Mouse (Mus musculus) liver, postnatal 0 days (tissue): ENCODE data around the gene Apob. TPM values are rescaled to one million over a fixed set of nuclear protein-coding genes. Genes with fewer than 3 reads are reported as not detected.
"Not testable (repeated sequence)": the region's sequence is repeated elsewhere in the genome, so short reads cannot be mapped to it uniquely, and the experiment has no call there.

ENCODE experiments used
- ATAC-seq: fragments of 200-750 bp; cut with Nextera tagmentation; 2 replicates; pipeline ENCODE4 v1.8.0; 2017; ENCODE audit warnings: mild to moderate bottlenecking, moderate library complexity
- DNase-seq: peaks from one replicate; pipeline ENCODE4 v3.0.0-alpha.2; 2016
- H3K27ac ChIP-seq: fragments of 300-500 bp; sonication (generic); 2 replicates; pipeline ENCODE4 v1.5.1; 2014; ENCODE audit warnings: antibody characterized with exemption, moderate library complexity, mild to moderate bottlenecking, low read depth
- H3K27me3 ChIP-seq: fragments of 300-500 bp; sonication (generic); 2 replicates; pipeline ENCODE4 v1.6.1; 2014; ENCODE audit warnings: low read length, control low read depth, mixed read lengths; ENCODE audit not compliant: insufficient read depth
- H3K36me3 ChIP-seq: fragments of 300-500 bp; sonication (generic); replicated peaks from 2 replicates; pipeline ENCODE4 v1.6.1; 2014; ENCODE audit warnings: mild to moderate bottlenecking, control low read depth, low read length, moderate library complexity, mixed read lengths; ENCODE audit not compliant: insufficient read depth
- H3K4me1 ChIP-seq: fragments of 300-500 bp; sonication (generic); 2 replicates; pipeline ENCODE4 v1.6.1; 2014; ENCODE audit warnings: antibody characterized with exemption, mild to moderate bottlenecking, control low read depth; ENCODE audit not compliant: insufficient read depth
- H3K4me2 ChIP-seq: fragments of 300-500 bp; sonication (generic); 2 replicates; pipeline ENCODE4 v1.6.1; 2014; ENCODE audit warnings: low read depth, mild to moderate bottlenecking, low read length, moderate library complexity, mixed read lengths
- H3K4me3 ChIP-seq: fragments of 300-500 bp; sonication (generic); 2 replicates; pipeline ENCODE4 v1.5.1; 2014; ENCODE audit warnings: low read depth, low read length
- H3K9ac ChIP-seq: fragments of 300-500 bp; sonication (generic); replicated peaks from 2 replicates; pipeline ENCODE4 v1.6.1; 2014; ENCODE audit warnings: mild to moderate bottlenecking, moderate library complexity
- H3K9me3 ChIP-seq: fragments of 300-500 bp; sonication (generic); 2 replicates; pipeline ENCODE4 v1.6.1; 2016; ENCODE audit warnings: mild to moderate bottlenecking, control low read depth, low read length, mixed read lengths
- CTCF ChIP-seq: sonication (generic); IDR thresholded peaks from 2 replicates; pipeline ENCODE4 v1.5.1; 2016; ENCODE audit warnings: antibody characterized with exemption, low read depth
- EP300 ChIP-seq: IDR thresholded peaks from 2 replicates; pipeline ENCODE4 v1.6.1; 2016; ENCODE audit warnings: antibody characterized with exemption, low read depth, mild to moderate bottlenecking
- WGBS: fragments of 180-500 bp; shearing (Covaris S2); extraction: QIAGEN DNeasy Blood & Tissue Kit; methylation state at CpG from one replicate; pipeline ENCODE4 v1.1.7; 2014; ENCODE audit not compliant: insufficient replicate concordance; 5-methylcytosine and 5-hydroxymethylcytosine counted together
- polyA plus RNA-seq: library from polyadenylated mRNA; unstranded; fragments of >200 nt; fragmentation: Nextera tagmentation; extraction: Ambion mirVana; gene quantifications from 2 replicates; pipeline ENCODE4 v1.2.1, GENCODE M21; 2015

Gene Apob
- polyA plus RNA-seq, 1 experiment from 2014 or later = 219 TPM

DNA sequence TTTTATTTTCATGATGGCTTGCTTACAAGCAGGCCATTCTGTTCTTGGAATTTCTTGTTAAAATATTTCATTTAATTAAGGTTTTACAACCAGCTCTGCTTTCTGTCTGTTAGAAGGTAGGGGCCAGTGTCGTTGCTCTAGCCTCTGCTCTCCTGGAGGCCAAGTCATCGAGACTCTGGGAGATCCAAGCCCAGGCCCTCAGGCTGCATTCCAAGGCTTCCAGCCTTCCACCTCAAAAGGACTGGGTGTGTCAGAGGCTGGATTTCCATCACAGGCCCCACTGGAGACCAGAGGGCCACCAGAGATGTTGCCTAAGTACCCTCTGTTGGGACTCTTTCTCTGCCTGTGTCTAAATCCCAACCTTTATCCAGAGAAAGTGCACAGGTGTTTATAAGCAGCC lies 52.6 kb downstream of the Apob start:
- DNase-seq (no peak), ATAC-seq (no peak)
- H3K4me3 ChIP-seq = no peak overlapping the region
- no peak overlapping the region for H3K4me2 ChIP-seq
- no peak overlapping the region for H3K27ac ChIP-seq
- WGBS = 68% methylated on average over 2 of the region's 2 CpGs
- H3K9me3 ChIP-seq = no peaks in the 10 kb centered on the region
- no peaks in the 10 kb centered on the region for H3K27me3 ChIP-seq
- TF ChIP-seq EP300 (no peak), CTCF (no peak)
- no peaks in the 10 kb centered on the region for H3K36me3 ChIP-seq
- no peaks in the 10 kb centered on the region for H3K4me1 ChIP-seq
- no peak overlapping the region for H3K9ac ChIP-seq

DNA sequence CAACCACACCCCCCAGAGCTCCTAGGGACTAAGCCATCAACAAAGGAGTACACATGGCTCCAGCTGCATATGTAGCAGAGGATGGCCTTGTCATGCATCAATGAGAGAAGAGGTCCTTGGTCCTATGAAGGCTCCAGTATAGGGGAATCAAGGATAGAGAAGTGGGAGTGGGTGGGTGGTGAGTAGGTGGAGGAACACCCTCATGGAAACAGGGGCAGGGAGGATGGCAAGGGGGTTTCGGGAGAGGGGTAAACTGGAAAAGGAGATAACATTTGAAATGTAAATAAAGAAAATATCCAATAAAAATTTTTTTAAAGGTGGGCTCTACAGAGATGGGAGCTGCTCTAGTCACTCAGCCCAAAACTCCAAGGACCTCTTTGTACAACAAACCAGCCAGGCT lies 53.7 kb downstream of the Apob start:
- not testable (repeated sequence) for H3K9me3 ChIP-seq, H3K27ac ChIP-seq, H3K4me3 ChIP-seq, H3K27me3 ChIP-seq, H3K4me1 ChIP-seq, H3K9ac ChIP-seq, H3K36me3 ChIP-seq, H3K4me2 ChIP-seq, DNase-seq, ATAC-seq
- 65% methylated on average over 1 of the region's 1 CpGs for WGBS

DNA sequence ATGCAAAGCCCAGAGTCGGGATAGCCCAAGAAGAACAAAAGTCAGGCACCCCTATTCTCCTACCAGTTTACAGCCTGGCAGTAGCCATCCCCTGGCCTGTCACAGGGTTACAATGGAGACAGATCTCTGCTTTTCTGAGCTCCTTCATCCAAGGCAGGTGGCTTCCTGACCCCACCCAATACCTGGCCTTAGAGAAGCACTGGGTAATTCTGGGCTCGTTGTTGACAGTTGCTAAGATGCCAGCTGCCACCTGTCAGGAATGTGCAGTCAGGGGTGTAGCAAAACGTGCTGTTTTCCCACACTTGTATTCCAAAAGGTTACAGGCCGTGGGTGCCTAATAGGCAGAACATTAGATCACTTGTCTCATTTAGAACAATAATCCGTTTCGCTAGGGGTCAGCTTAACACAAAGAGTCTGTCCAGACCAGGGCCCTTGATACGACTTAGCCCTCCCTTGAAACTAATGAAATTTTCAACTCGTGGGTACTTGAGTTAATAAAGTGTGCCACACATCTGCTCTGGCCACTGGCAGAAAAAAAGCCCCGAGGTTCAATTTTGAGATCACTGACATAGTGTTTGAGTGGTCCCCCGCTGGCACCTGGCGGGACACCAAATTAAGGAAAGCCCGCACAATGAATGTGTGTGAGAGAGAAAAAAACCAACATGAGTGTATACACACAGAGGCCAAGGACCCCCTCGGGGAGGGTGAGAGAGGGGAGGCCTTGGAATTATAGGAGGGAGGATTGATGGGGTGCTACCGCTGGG lies 54.3 kb downstream of the Apob start:
- no peak overlapping the region for H3K4me2 ChIP-seq
- H3K4me1 ChIP-seq = no peaks in the 10 kb centered on the region
- H3K9me3 ChIP-seq = no peaks in the 10 kb centered on the region
- no peak overlapping the region for H3K27ac ChIP-seq
- 67% methylated on average over 14 of the region's 14 CpGs for WGBS
- no peaks in the 10 kb centered on the region for H3K36me3 ChIP-seq
- H3K27me3 ChIP-seq = no peaks in the 10 kb centered on the region
- H3K4me3 ChIP-seq = no peak overlapping the region
- TF ChIP-seq CTCF = no peak
- no peak overlapping the region for H3K9ac ChIP-seq
- DNase-seq (no peak), ATAC-seq (no peak)

DNA sequence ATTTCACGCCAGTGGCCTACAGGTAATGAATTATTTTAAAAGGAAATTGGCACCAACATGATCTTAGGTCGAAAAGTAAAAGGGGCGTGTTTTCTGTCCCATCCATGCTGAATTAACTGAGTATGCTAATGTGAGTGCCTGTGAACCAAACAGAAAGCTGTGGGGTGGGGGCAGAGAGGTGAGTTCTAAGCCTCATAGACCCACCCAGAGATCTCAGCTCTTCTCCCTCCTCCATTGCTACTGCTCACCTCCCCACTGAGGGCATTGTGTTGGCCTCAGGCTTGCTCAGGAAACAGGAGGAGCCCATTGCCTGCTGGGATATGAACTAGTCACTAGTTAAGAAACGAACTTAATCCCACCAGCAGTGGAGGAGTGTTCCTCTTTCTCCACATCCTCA lies 54.9 kb downstream of the Apob start:
- H3K27me3 ChIP-seq = no peaks in the 10 kb centered on the region
- no peaks in the 10 kb centered on the region for H3K36me3 ChIP-seq
- H3K9ac ChIP-seq = no peak overlapping the region
- ATAC-seq (no peak), DNase-seq (no peak)
- no peaks in the 10 kb centered on the region for H3K4me1 ChIP-seq
- H3K4me3 ChIP-seq = no peak overlapping the region
- no peak overlapping the region for H3K4me2 ChIP-seq
- H3K9me3 ChIP-seq = no peaks in the 10 kb centered on the region
- TF ChIP-seq CTCF (no peak), EP300 (no peak)
- H3K27ac ChIP-seq = no peak overlapping the region
- WGBS = 51% methylated on average over 4 of the region's 4 CpGs

DNA sequence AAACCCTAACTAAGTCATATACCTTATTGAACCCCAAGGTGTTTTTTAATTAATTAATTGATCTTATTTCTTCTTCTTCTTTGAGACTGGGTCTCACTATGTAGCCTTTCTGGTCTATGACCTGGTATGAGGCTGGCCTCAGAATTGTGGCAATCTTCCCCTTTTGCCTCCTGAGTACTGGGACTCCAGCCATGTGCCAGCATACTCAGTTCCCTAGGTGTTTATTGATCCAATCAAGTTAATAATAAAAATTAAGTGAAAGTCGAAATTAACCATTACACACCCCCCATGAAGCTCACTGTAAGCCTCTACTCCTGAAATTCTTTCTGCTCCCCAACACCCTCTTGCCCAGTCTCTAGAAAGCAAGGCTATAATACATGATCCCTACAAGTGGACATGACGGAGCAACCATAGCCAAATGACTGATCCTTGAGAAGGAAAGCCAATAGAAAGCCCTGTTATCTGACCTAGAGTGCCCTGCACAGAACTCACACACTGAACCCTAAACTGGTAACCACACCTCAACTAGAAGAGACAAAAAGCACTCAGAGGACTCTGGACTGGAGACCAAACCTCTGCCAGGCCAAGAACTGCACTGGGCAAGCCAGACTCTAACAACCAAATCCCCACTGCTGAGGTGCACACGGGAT lies 60.8 kb downstream of the Apob start:
- no peak overlapping the region for H3K9ac ChIP-seq
- no peak for DNase-seq
- H3K27me3 ChIP-seq = no peaks in the 10 kb centered on the region
- H3K4me3 ChIP-seq = no peak overlapping the region
- no peaks in the 10 kb centered on the region for H3K36me3 ChIP-seq
- H3K9me3 ChIP-seq = no peaks in the 10 kb centered on the region
- 63% methylated on average over 3 of the region's 3 CpGs for WGBS
- ATAC-seq = no peak
- H3K27ac ChIP-seq = no peak overlapping the region
- no peak overlapping the region for H3K4me2 ChIP-seq
- no peaks in the 10 kb centered on the region for H3K4me1 ChIP-seq
- no peak for TF ChIP-seq CTCF

DNA sequence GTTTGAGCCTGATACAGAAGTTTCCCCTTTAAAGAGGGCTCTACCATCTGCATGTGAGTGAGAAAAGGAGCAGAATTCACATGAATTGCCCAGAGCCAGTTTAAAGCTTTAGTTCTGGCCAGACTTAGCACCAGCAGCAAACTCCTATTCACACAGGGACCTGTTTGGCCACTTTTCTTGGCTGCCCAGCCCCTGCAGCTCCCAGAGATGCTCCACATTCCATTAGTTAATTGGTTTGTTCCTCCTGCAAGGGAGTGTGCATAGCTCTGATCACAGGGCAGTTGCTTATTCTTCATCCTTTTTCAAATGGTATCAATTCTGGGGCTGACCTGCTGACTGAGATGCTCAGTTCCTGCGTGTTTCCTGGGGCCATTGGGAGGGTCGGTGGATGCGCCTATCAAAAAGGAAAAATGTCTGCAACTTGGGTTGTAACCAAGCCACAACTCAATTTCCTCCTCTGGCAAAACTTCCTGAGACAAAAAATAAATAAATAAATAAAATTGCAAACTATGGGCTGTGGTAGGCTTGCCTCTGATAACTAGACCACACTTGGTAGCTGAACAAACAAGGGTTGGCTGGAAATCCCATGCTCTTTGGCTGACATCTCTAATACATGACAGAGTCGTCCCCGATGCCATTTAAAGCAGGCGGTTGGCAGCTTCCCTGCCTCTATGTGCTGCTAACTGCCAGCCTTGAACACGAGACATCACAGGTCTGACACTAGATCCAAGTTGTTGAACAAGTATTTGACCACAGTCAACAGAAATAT lies 65.4 kb downstream of the Apob start:
- no peaks in the 10 kb centered on the region for H3K27me3 ChIP-seq
- H3K9ac ChIP-seq = no peak overlapping the region
- no peaks in the 10 kb centered on the region for H3K9me3 ChIP-seq
- DNase-seq (no peak), ATAC-seq (no peak)
- no peak for TF ChIP-seq CTCF
- no peak for TF ChIP-seq EP300
- H3K4me3 ChIP-seq = no peak overlapping the region
- no peaks in the 10 kb centered on the region for H3K4me1 ChIP-seq
- 35% methylated on average over 7 of the region's 7 CpGs for WGBS
- no peak overlapping the region for H3K27ac ChIP-seq
- no peaks in the 10 kb centered on the region for H3K36me3 ChIP-seq
- H3K4me2 ChIP-seq = no peak overlapping the region
